Mouse (Mus musculus) layer of hippocampus, adult 8-10 months (tissue): ENCODE results near the gene Eri3. TPM values are rescaled to one million over a fixed set of nuclear protein-coding genes. Genes with fewer than 3 reads are reported as not detected.

Experiments
- DNase-seq, 2 experiments: peaks; one replicate each; pipeline ENCODE4 v3.0.0; 2022; ENCODE audit warnings: low spot score in 2 of 2
- total RNA-seq, 4 experiments: library from RNA; stranded (reverse); gene quantifications; 2 replicates each; pipeline ENCODE4 v1.2.4; 2022

The Eri3 gene
- total RNA-seq, 4 experiments from 2014 or later = 182 to 220 (median 203) TPM

- DNase-seq = peak; percentile 76 to 86
Observed at GRCm38 (mm10) chr4:117657646-117658045, 107.5 kb downstream of the Eri3 start.

- no peak for DNase-seq
Observed at GRCm38 (mm10) chr4:117658582-117659444, 108.6 kb downstream of the Eri3 start.

- DNase-seq = no peak
Observed at GRCm38 (mm10) chr4:117660001-117660400, 109.8 kb downstream of the Eri3 start.

GRCm38 (mm10) chr4:117664411-117665137 lies 114.4 kb downstream of the Eri3 start:
- DNase-seq = no peak

- DNase-seq = peak; percentile 54 to 65
Observed at GRCm38 (mm10) chr4:117665531-117665930, 115.4 kb downstream of the Eri3 start.

GRCm38 (mm10) chr4:117666054-117666453 lies 115.9 kb downstream of the Eri3 start:
- DNase-seq = no peak

GRCm38 (mm10) chr4:117669874-117670273 lies 119.7 kb downstream of the Eri3 start:
- no peak for DNase-seq

GRCm38 (mm10) chr4:117672042-117672441 lies 121.9 kb downstream of the Eri3 start:
- DNase-seq = no peak

- DNase-seq = no peak
Observed at GRCm38 (mm10) chr4:117673901-117674300, 123.7 kb downstream of the Eri3 start.

GRCm38 (mm10) chr4:117676903-117677302 lies 126.7 kb downstream of the Eri3 start:
- DNase-seq = peak; percentile 60 to 87

- DNase-seq = no peak
Observed at GRCm38 (mm10) chr4:117680963-117681362, 130.8 kb downstream of the Eri3 start.

GRCm38 (mm10) chr4:117681931-117682461 lies 131.8 kb downstream of the Eri3 start, which contains the start of gene Dmap1:
Dmap1 (minus strand) TSS chr4:117682273.
- peak; percentile 71 to 91 for DNase-seq

GRCm38 (mm10) chr4:117682463-117682862 lies 132.3 kb downstream of the Eri3 start:
- DNase-seq = no peak

GRCm38 (mm10) chr4:117683048-117683768 lies 133.0 kb downstream of the Eri3 start:
- no peak for DNase-seq

- DNase-seq = no peak
Observed at GRCm38 (mm10) chr4:117686354-117686753, 136.2 kb downstream of the Eri3 start.

GRCm38 (mm10) chr4:117705361-117705760 lies 155.2 kb downstream of the Eri3 start:
- DNase-seq = peak; percentile 7 to 58

GRCm38 (mm10) chr4:117708780-117709550 lies 158.8 kb downstream of the Eri3 start:
- no peak for DNase-seq

- DNase-seq = no peak
Observed at GRCm38 (mm10) chr4:117712314-117712713, 162.1 kb downstream of the Eri3 start.

GRCm38 (mm10) chr4:117713303-117714098 lies 163.3 kb downstream of the Eri3 start:
- no peak for DNase-seq
